Mouse (Mus musculus) left cerebral cortex, adult 2 months (tissue): ENCODE data around the gene Cbx8. TPM values are rescaled to one million over a fixed set of nuclear protein-coding genes. Genes with fewer than 3 reads are reported as not detected.
A peak's percentile ranks its signal among the peaks of the same experiment; 100 is the strongest.

Experiments used
- DNase-seq, 2 experiments: peaks; one replicate each; pipeline ENCODE4 v3.0.0; 2021 to 2022; ENCODE audit warnings: low spot score in 2 of 2, mixed read lengths in 1 of 2; ENCODE audit errors: extremely low spot score in 1 of 2
- H3K27ac ChIP-seq: fragments of 200-600 bp; 2 replicates; pipeline ENCODE4 v1.8.1; 2022
- H3K4me3 ChIP-seq: fragments of 200-600 bp; 2 replicates; pipeline ENCODE4 v1.8.1; 2022
- CTCF ChIP-seq: fragments of 200-600 bp; IDR thresholded peaks from 2 replicates; pipeline ENCODE4 v1.8.1; 2022; ENCODE audit warnings: antibody characterized with exemption, mild to moderate bottlenecking, moderate library complexity
- intact Hi-C: fragments of 180-260 bp; cut with DNase I; formaldehyde crosslinking; loops from one replicate; pipeline ENCODE4 v1.15.1; 2025
- total RNA-seq, 2 experiments: library from RNA; stranded (reverse); gene quantifications; 2 replicates each; pipeline ENCODE4 v1.2.3; 2021

Gene Cbx8
- total RNA-seq, 2 experiments from 2014 or later = 11.1 to 11.2 TPM

DNA sequence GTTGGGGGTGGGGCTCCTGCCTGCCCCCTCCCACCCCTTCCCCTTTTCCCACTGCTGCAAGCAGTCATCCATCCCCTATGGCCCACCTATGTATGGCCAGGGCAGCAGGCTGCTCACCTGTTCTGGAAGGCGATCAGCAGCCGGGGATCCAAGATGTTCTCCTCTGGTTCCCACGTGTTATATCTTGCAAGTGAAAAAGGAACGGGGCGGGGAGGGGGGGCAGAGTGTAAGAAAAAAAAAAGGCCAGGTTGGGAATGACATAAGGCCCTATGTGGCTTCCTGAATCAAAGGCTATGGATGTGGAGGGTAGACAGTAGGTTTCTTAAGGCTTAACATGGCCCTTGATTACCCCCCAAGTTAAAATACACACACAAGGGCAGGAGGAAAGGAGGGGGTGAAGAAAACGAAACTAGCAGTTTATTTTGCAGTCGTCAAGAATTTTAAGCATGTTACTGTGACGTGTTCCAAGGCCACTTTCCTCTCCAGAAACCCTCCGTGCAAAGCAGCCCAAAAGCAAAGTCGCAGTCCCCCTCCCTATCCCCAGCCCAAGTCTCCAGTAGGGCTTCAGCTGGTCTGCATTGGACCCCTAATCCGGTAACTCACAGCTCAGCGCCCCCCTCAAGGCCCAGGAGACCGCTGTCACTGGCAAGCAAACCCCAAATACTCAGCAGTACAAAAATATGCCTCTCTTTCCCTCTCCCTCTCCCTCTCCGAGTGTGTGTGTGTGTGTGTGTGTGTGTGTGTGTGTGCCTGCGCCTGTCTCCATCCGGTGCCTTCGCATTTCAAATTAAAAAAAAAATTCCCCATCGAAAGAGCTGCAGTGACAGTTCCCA, 43.9 kb upstream of the Cbx8 start:
- peak overlapping the region; percentile 86 for H3K4me3 ChIP-seq
- intact Hi-C loops = loop anchor here (1.0 kb wide), 1 partner anchor 43 kb away; no protein-coding TSS in a partner anchor

DNA sequence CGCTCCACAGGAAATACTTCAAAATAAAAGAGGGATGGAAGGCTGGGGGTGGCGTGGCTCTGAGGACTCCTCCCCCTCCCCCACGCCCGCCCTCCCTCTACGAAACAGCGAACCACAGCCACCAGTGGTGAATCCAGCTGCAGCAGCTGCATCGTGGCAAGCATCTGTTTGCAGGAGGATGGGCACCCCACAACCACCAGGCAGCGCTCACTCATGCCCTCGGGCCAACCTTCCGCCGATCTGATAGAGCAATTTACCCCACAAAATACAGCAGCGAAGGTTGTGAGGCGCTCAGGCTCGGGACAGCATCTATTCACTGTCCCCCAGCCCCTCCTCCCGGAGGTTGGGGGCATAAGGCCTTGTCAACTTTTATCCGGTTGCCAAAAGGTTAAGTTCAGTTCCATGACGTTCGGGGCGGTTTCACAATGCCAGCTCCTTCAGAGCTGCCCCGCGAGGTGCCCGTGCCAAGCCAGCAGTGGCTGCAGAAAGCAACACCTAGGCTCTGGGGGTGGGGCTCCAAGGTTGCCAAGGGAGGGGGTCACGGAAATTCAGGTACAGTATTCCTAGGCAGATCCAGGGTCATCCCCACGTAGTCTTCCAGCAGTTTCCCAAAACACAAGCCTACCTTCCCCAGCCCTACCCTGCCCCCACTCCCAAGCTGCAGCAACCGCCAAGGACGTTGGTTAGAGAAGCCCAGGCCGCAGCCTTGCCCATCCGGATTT, 43.1 kb upstream of the Cbx8 start:
- peak in 1 of 2 experiments; percentile 29 for DNase-seq
- Histone ChIP-seq H3K27ac (peak overlapping the region; percentile 97), H3K4me3 (peak overlapping the region; percentile 86)
- no peak; the same call in 1 of the 2 replicates for TF ChIP-seq CTCF
- intact Hi-C loops = no loop called here

More for the DNA sequence above, 43.9 kb upstream of the Cbx8 start:
- H3K27ac ChIP-seq = peak overlapping the region; percentile 97
- peak; percentile 42 to 50 for DNase-seq
- TF ChIP-seq CTCF = no peak

DNA sequence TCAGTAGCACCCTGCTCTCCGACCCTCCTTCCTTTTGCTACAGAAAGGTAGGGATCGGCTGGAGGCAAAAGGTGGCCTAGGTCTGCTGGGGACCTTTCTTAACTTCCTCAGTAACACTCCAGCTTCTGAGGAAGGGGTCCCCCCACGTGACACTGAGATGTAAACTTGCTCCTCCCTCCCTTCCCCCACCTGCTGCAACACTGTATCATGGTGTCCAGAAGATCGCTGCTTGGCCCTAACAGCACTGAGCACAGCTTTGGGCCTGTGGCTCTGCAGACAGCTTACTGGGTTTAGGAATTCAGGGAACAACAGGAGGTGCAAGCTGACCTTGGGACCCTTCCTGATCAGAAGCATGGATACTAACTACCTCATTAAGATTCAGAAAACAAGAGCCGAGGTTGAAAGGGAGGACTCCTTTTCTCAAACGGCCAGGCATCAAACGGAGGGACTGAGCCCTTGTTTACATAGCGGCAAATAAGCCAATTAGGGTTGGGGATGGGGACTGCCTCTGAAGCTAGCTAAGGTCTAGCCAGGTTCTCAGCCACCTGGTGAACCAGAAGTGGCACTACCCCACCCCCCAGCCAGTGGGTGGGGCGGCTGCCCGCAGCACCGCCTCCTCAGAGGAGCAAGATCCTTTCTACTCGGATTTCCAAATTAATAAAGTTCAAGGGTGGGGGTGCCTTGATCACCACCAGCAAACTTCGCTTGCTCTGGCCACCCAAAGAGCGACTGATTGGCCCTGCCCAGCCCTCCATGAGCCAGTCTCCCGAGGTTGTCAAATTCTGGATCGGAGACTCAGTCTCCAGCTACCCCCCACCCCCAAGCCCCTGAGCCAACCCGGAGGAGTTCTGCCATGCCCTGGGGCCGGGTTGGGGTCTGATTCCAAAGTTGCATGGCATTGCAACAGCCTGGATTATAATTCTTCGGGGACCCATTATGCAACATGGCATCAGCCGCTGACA, 42.1 kb upstream of the Cbx8 start:
- no peak for DNase-seq
- no peak for TF ChIP-seq CTCF
- peak overlapping the region; percentile 86 for H3K4me3 ChIP-seq

DNA sequence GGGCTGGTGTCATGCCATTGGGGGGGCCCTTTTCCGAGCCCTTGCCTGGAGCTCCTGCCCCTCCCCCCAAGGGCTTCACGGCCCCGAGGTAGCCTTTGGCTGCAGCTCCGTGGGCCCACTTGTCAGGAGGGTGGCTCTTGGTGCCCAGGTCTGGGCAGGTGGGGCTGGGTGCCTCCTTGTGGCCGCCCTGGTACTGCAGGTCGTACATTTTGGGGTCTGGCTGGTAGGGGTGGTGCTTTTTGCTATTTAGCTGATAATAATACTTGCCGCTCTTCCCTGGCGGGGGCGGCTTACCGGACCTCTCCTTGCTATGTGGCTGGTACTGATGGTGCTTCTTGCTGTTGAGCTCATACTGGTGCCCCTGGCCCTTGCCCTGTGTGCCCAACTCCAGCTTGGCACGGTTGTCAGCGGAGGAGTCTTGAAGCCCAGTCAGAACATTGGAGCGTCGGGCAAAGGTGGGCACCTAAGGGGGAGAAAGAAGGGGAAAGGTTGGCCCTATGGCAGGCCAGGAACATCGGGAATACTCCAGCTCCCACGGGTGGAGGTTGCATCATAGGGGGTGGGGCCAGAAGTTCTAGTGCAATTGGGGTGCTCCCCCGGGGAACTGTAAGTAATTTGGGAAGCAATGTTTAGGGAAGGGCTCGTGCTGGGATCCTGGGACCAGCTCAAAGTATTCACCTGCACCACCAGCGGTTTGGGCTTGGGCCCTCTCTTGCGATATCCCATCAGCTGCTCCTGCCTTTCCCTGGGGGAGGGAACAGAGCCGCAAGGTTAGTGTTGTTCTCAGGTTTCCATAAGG, 41.3 kb upstream of the Cbx8 start:
- Histone ChIP-seq H3K4me3 (no peak overlapping the region), H3K27ac (no peak overlapping the region)
- DNase-seq = no peak
- intact Hi-C loops = no loop called here
- peak; percentile 67 for TF ChIP-seq CTCF

More for the DNA sequence above, 42.1 kb upstream of the Cbx8 start:
- H3K27ac ChIP-seq = peak overlapping the region; percentile 97
- intact Hi-C loops = no loop called here

DNA sequence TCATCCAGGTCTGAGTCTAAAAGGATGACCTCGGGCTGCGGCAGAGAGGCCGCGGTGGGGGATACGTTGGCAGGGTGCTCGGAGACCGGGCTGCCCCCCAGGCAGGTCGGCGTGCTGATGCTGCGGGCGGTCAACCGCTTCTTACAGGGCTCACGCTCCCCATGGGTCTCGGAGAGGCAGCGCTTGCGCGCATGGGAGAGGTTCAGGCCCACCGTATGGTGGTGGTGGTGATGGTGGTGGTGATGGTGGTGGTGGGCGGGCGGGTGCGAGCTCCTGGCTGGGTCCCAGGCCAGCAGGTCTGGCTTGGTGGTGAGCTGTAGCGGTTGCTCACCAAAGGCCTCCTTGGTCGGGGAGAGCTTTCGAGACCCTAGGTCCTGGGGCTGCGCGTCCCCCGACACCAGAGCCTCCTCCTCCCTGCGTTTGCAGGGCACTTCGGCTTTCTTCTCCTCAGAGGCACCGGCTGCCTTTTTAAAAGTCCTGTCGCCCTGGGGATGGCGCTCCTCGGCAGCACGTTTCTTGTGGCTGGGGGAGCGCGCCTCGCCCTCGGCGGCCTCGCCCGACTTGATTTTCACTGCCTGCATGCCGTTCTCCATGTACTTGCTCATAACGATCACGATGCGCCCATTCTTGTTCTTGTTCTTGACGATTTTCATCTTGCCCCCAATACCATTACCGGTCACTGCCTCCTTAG, 40.5 kb upstream of the Cbx8 start:
- H3K4me3 ChIP-seq = no peak overlapping the region
- DNase-seq = no peak
- intact Hi-C loops = no loop called here
- H3K27ac ChIP-seq = no peak overlapping the region
- TF ChIP-seq CTCF = no peak

DNA sequence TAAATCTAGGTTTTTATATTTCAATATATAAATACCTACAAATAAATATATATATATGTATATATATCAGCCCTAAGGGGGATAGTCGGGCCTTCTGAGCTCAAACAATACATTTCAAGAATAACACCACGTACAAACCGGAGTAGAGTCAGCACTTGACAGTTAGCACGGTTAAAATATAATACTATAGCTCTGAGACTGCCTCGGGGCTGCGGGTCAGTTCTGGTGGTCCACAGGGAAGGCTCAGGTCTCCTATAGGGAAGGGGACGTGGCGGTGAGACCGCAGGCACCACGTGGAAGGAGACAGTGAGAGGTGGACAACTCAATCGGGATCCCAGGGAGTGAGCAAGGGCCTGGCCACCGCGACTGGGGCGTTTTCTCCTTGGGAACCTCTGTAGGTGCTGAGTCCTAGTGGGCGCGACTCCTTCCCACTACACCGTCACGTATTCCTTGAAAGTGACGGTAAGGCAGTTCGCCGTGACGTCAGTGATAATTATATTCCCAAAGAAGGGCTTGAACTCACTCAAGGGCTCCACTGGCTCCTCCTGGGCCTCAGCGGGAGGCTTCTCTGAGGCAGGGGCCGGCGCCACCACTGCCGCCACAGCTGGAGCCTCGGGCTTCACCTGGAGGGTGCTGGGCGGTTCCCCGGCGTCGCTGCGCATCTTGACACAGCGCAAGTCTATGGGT, 39.8 kb upstream of the Cbx8 start:
- intact Hi-C loops = no loop called here

DNA sequence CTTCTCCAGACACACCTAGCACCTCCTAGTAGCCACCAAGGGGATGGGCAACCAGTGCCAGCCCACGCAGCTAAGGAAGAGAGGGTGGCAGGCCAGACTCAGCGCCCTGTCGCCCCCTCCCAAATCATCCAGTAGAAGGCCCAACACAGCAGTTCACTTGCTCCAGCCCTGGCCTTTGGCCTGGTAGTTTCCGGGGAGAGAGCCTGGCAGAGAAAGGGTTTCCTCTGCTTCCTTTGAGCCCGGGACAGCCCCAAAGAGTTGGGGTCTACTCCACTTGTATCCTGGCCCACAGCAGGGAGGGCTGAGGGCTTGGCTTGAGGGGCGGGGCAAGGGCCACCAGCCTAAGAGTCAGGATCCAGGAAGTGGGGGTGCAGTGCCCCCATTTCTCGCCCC, 38.7 kb upstream of the Cbx8 start:
- DNase-seq = no peak
- peak overlapping the region; percentile 60; the same call in 1 of the 2 replicates for H3K27ac ChIP-seq
- no peak for TF ChIP-seq CTCF
- intact Hi-C loops = no loop called here
- H3K4me3 ChIP-seq = peak overlapping the region; percentile 23; the same call in 1 of the 2 replicates

More for the DNA sequence above, 39.8 kb upstream of the Cbx8 start:
- no peak for TF ChIP-seq CTCF
- no peak overlapping the region for H3K27ac ChIP-seq
- H3K4me3 ChIP-seq = no peak overlapping the region
- no peak for DNase-seq

DNA sequence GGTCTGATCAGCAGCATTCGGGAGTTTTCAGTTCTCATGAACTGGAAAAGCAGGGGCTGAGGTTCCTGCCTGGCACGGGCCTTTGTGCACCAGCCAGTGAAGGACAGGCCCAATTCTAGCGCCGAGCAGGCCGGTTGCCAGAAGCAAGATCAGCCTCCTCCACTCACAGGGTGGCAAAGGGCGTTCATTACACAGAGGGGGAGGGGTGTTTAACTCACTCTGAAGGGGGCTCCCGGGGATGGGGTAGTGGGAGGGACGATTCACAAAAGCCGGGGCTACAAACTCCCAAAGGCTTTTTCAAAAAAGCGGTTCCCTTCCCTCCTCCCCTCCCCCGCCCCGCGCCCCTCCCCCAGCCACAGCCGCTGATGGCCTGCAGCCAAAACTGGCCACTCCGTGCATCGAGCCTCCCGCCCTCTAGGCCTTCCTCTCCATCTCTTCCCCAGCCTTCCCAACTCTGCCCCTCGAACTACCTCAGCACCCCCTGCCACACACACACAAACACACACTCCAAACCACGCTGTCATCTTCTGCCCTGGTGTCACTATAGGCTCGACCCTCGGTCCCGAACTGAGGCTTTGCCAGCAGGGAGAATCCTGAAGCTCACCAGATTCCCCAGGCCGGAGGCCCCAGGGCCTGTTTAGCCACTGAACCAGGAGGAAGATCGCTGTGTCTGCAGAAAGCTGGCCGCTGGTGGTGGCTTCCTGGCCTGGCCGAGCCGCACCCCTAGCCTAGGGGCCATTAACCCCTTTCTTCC, 38.1 kb upstream of the Cbx8 start:
- intact Hi-C loops = no loop called here
- Histone ChIP-seq H3K27ac (peak overlapping the region; percentile 60; the same call in 1 of the 2 replicates), H3K4me3 (peak overlapping the region; percentile 23; the same call in 1 of the 2 replicates)
- DNase-seq = peak in 1 of 2 experiments; percentile 55
- TF ChIP-seq CTCF = no peak

DNA sequence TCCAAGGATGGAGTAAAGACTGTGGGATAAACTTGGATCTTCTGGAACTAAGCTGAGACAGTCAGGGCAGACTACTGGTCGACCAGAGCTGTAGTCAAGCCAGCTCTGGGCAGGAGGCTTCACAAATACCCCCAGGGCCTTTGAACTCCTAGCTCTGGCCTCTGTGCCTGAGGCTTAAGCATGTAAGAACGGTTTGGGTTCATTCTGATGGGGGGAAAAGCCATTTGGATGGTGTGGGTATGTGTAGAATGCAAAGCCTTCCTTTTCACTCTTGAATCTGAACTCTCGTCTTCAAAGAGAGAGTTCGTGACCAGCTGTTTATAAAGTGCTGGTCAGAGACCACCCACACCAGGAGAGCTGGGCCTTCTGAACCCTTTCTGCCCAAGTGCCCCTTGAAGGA, 37.0 kb upstream of the Cbx8 start:
- no peak for TF ChIP-seq CTCF

More for the DNA sequence above, 37.0 kb upstream of the Cbx8 start:
- DNase-seq = no peak
- H3K4me3 ChIP-seq = no peak overlapping the region
- intact Hi-C loops = no loop called here
- H3K27ac ChIP-seq = no peak overlapping the region
